7 mouse cellular contexts compared by ENCODE assay signal in the genomic region with DNA sequence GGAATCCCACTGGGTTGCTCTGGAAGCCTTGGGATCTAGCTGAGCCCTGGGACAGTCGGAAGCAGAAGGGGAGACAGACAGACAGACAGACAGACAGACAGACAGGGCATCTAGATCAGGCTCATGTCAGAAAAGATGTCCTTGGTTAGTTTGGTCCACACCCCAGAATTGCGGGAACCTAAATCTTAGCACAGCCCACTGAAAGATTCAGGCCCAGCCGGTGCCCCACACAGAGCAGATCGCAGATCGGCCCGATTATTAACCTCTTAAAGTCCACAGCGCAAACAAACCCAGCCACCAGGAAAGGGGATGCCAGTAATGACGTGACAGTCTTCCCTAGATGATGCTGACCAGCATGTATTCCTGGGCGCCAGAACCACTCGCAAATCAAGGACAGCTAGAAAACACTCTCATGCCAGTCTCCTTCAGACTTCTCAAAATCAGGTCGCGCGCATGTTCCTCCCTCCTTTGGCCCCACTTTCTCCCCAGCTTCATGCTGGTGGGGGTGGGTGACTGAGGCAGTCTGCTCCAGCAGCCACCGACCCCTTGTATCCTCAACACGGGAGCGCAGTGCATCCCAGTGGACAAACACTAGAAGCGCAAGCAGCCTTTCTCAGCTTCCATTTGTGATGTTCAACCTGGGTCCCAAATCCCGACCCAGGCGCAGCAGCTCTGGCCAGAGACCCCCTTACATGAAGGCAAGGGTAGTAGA. TPM values are rescaled to one million over a fixed set of nuclear protein-coding genes. Genes with fewer than 3 reads are reported as not detected.
DNase-seq lines count a peak whose midpoint lies in the region; ATAC-seq and TF ChIP-seq lines count a peak whose summit lies in the region.

No protein-coding gene starts in this region.

- H3K9ac ChIP-seq in forebrain, postnatal 0 days, result peak overlapping the region; percentile 66
- H3K9ac ChIP-seq in liver, embryonic 14.5 days (replicated peaks), result no peak overlapping the region
- no peak overlapping the region for H3K9ac ChIP-seq in stomach, embryonic 15.5 days

- H3K27ac ChIP-seq in forebrain, postnatal 0 days (ENCODE audit: low read depth, low read length), result no peak overlapping the region
- no peak overlapping the region for H3K27ac ChIP-seq in liver, embryonic 14.5 days
- H3K27ac ChIP-seq in stomach, embryonic 15.5 days, result no peak overlapping the region

- no peaks in the 10 kb centered on the region for H3K36me3 ChIP-seq in forebrain, postnatal 0 days (ENCODE audit: insufficient read depth)
- no peaks in the 10 kb centered on the region for H3K36me3 ChIP-seq in liver, embryonic 14.5 days (replicated peaks; ENCODE audit: control insufficient read depth, insufficient read depth, low read depth)
- H3K36me3 ChIP-seq in stomach, embryonic 15.5 days, result no peaks in the 10 kb centered on the region

- H3K4me2 ChIP-seq in forebrain, postnatal 0 days (ENCODE audit: low read depth), result peak overlapping the region; percentile 76
- no peak overlapping the region for H3K4me2 ChIP-seq in liver, embryonic 14.5 days (ENCODE audit: low read depth)
- peak overlapping the region; percentile 79 for H3K4me2 ChIP-seq in stomach, embryonic 15.5 days

- peak; percentile 84 for DNase-seq in R1 (ENCODE audit: low read depth, low spot score)
- peak; percentile 24 to 43 for DNase-seq in cerebellum, adult 18-20 months
- DNase-seq in forebrain, postnatal 0 days, result peak; percentile 89
- peak; percentile 73 to 86 for DNase-seq in layer of hippocampus, adult 18-20 months (ENCODE audit: low spot score in 2 of 2)
- DNase-seq in liver, embryonic 14.5 days (ENCODE audit: low read depth in 3 of 3, low spot score in 3 of 3), result no peak
- DNase-seq in ovary, adult 18-20 months (ENCODE audit: low spot score), result no peak

- 4% methylated on average over 19 of the region's 19 CpGs for WGBS in forebrain, postnatal 0 days
- 6% methylated on average over 19 of the region's 19 CpGs for WGBS in liver, embryonic 14.5 days (ENCODE audit: insufficient replicate concordance)
- 2% methylated on average over 19 of the region's 19 CpGs for WGBS in stomach, embryonic 15.5 days

- peaks cover 16% of the 10 kb centered on the region for H3K4me1 ChIP-seq in forebrain, postnatal 0 days (ENCODE audit: insufficient read depth)
- H3K4me1 ChIP-seq in liver, embryonic 14.5 days (replicated peaks; ENCODE audit: control insufficient read depth in 2 of 2, insufficient read depth in 2 of 2, low read length in 1 of 2), result no peaks in the 10 kb centered on the region
- H3K4me1 ChIP-seq in stomach, embryonic 15.5 days, result peaks cover 15% of the 10 kb centered on the region

- ATAC-seq in forebrain, postnatal 0 days, result peak; percentile 72
- ATAC-seq in liver, embryonic 14.5 days (ENCODE audit: insufficient read depth), result no peak
- ATAC-seq in stomach, embryonic 15.5 days (ENCODE audit: insufficient read depth, low FRiP score, low read depth), result no peak

- peak; percentile 98 for TF ChIP-seq CTCF in forebrain, postnatal 0 days (IDR thresholded peaks at IDR 0.05; ENCODE audit: low read depth)
- TF ChIP-seq CTCF in liver, embryonic 14.5 days (IDR thresholded peaks at IDR 0.05; ENCODE audit: low read depth), result peak; percentile 40; the same call in 1 of the 2 replicates

- TF ChIP-seq EP300 in liver, embryonic 14.5 days (IDR thresholded peaks at IDR 0.05; ENCODE audit: low read depth), result no peak

- H3K4me3 ChIP-seq in forebrain, postnatal 0 days (ENCODE audit: low read depth, low read length), result peak overlapping the region; percentile 58
- no peak overlapping the region for H3K4me3 ChIP-seq in liver, embryonic 14.5 days (ENCODE audit: insufficient read depth in 1 of 2, low read depth in 2 of 2, low read length in 2 of 2)
- H3K4me3 ChIP-seq in stomach, embryonic 15.5 days (replicated peaks), result peak overlapping the region; percentile 42

- peaks cover 13% of the 10 kb centered on the region for H3K27me3 ChIP-seq in forebrain, postnatal 0 days (ENCODE audit: insufficient read depth, low read length)
- H3K27me3 ChIP-seq in liver, embryonic 14.5 days (ENCODE audit: control insufficient read depth, insufficient read depth, low read length), result peaks cover 46% of the 10 kb centered on the region
- peaks cover 82% of the 10 kb centered on the region for H3K27me3 ChIP-seq in stomach, embryonic 15.5 days (replicated peaks)

- no peaks in the 10 kb centered on the region for H3K9me3 ChIP-seq in forebrain, postnatal 0 days (ENCODE audit: low read length)
- H3K9me3 ChIP-seq in liver, embryonic 14.5 days (ENCODE audit: control insufficient read depth, low read length), result no peaks in the 10 kb centered on the region
- no peaks in the 10 kb centered on the region for H3K9me3 ChIP-seq in stomach, embryonic 15.5 days

RNA-seq across cellular contexts. Expression of gene Ajap1, which starts 1.9 kb away (rescaled TPM):
- 26.5 and 40.4 TPM in 2 replicates for total RNA-seq in forebrain, postnatal 0 days (2014; rRNA removed)
- 15.9 and 22.9 TPM in 2 replicates for polyA plus RNA-seq in forebrain, postnatal 0 days (2015; fragmentation: Nextera tagmentation; extraction: Ambion mirVana)
- 10 to 100 TPM; 50.4 to 50.9 TPM for total RNA-seq in layer of hippocampus, adult 18-20 months (2021)
- polyA plus RNA-seq in liver, embryonic 14.5 days (2012; rRNA removed), result 0.17 and 0.38 TPM in 2 replicates
- 0.15 and 0.22 TPM in 2 replicates for polyA plus RNA-seq in liver, embryonic 14.5 days (2014; fragmentation: Nextera tagmentation; extraction: Ambion mirVana)
- polyA plus RNA-seq in stomach, embryonic 15.5 days (2015; fragmentation: Nextera tagmentation; extraction: Ambion mirVana), result 0.45 and 0.69 TPM in 2 replicates

Comparison
In these comparisons a context has a peak if more than half of its experiments do, and no peak if none do; other contexts are left out.
1. DNase-seq: peak in R1 (single experiment), cerebellum, adult 18-20 months (2 of 2), forebrain, postnatal 0 days (single experiment) and layer of hippocampus, adult 18-20 months (2 of 2); none in liver, embryonic 14.5 days (0 of 3) and ovary, adult 18-20 months (single experiment).
2. H3K4me3 ChIP-seq: peak in forebrain, postnatal 0 days (single experiment) and stomach, embryonic 15.5 days (single experiment); none in liver, embryonic 14.5 days (0 of 2).